Comparison of ENCODE assay signal across 8 mouse cellular contexts in genomic region chr15:98002113-98002990, GRCm38 (mm10). TPM values are rescaled to one million over a fixed set of nuclear protein-coding genes. Genes with fewer than 3 reads are reported as not detected.
DNase-seq lines count a peak whose midpoint lies in the region; ATAC-seq lines count a peak whose summit lies in the region.

No protein-coding gene starts in this region.

- peaks cover 70% of the 10 kb centered on the region for H3K27me3 ChIP-seq in heart, embryonic 14.5 days (ENCODE audit: control insufficient read depth, insufficient read depth, low read length)
- H3K27me3 ChIP-seq in hindbrain, embryonic 15.5 days = peaks cover 45% of the 10 kb centered on the region
- H3K27me3 ChIP-seq in midbrain, embryonic 10.5 days (ENCODE audit: low read depth, poor library complexity, severe bottlenecking) = peaks cover 42% of the 10 kb centered on the region

- intact Hi-C loops in heart, postnatal 14 days (cut with DNase I) = no loop called here

- peak overlapping the region; percentile 43 to 48 for H3K4me3 ChIP-seq in heart, embryonic 14.5 days (ENCODE audit: control insufficient read depth in 1 of 2, insufficient read depth in 1 of 2, low read depth in 1 of 2, low read length in 2 of 2)
- peak overlapping the region; percentile 45 for H3K4me3 ChIP-seq in hindbrain, embryonic 15.5 days
- H3K4me3 ChIP-seq in midbrain, embryonic 10.5 days = peak overlapping the region; percentile 86

- H3K36me3 ChIP-seq in heart, embryonic 14.5 days (ENCODE audit: control insufficient read depth, insufficient read depth, low read length) = no peaks in the 10 kb centered on the region
- no peaks in the 10 kb centered on the region for H3K36me3 ChIP-seq in hindbrain, embryonic 15.5 days
- H3K36me3 ChIP-seq in midbrain, embryonic 10.5 days = peaks cover 31% of the 10 kb centered on the region

- WGBS in heart, embryonic 14.5 days = 1% methylated on average over 41 of the region's 42 CpGs
- WGBS in hindbrain, embryonic 15.5 days = under 1% methylated on average over 41 of the region's 42 CpGs
- WGBS in midbrain, embryonic 10.5 days = under 1% methylated on average over 42 of the region's 42 CpGs

- no peak for ATAC-seq in heart, embryonic 14.5 days (ENCODE audit: insufficient number of reproducible peaks, insufficient read depth, low FRiP score, low read depth)
- peak; percentile 53 for ATAC-seq in hindbrain, embryonic 15.5 days (ENCODE audit: low FRiP score, low read depth)

- peak overlapping the region; percentile 83 for H3K4me2 ChIP-seq in heart, embryonic 14.5 days (ENCODE audit: low read length)
- peak overlapping the region; percentile 76 for H3K4me2 ChIP-seq in hindbrain, embryonic 15.5 days

- peaks cover 11 to 39% of the 10 kb centered on the region in 2 experiments for H3K4me1 ChIP-seq in heart, embryonic 14.5 days (ENCODE audit: control insufficient read depth in 2 of 2, insufficient read depth in 2 of 2, low read length in 2 of 2)
- H3K4me1 ChIP-seq in hindbrain, embryonic 15.5 days (replicated peaks) = peaks cover 64% of the 10 kb centered on the region
- H3K4me1 ChIP-seq in midbrain, embryonic 10.5 days = peaks cover 70% of the 10 kb centered on the region

- no peaks in the 10 kb centered on the region for H3K9me3 ChIP-seq in heart, embryonic 14.5 days (ENCODE audit: control insufficient read depth, low read length)
- no peaks in the 10 kb centered on the region for H3K9me3 ChIP-seq in hindbrain, embryonic 15.5 days
- H3K9me3 ChIP-seq in midbrain, embryonic 10.5 days (replicated peaks) = no peaks in the 10 kb centered on the region

- peak overlapping the region; percentile 34 to 35; a peak in 1 of 4 replicates for H3K27ac ChIP-seq in heart, embryonic 14.5 days (replicated peaks in 1 of 2; ENCODE audit: control insufficient read depth in 1 of 2, insufficient read depth in 1 of 2, low read depth in 2 of 2, low read length in 2 of 2)
- H3K27ac ChIP-seq in hindbrain, embryonic 15.5 days (replicated peaks) = peak overlapping the region; percentile 68
- H3K27ac ChIP-seq in midbrain, embryonic 10.5 days (replicated peaks) = peak overlapping the region; percentile 96

- peak overlapping the region; percentile 62 for H3K9ac ChIP-seq in heart, embryonic 14.5 days (ENCODE audit: low read length)
- peak overlapping the region; percentile 19 for H3K9ac ChIP-seq in hindbrain, embryonic 15.5 days

- DNase-seq in heart, postnatal 14 days = no peak
- peak; percentile 86 for DNase-seq in embryo, embryonic 11 days
- peak; percentile 75 for DNase-seq in midbrain, embryonic 10.5 days (ENCODE audit: low spot score)
- DNase-seq in spleen, postnatal 4 days (ENCODE audit: low spot score in 2 of 2) = no peak
- DNase-seq in adipocyte (ENCODE audit: low spot score) = no peak
- no peak for DNase-seq in thymus, postnatal 25 days

RNA-seq across cellular contexts. Expression of gene Col2a1, which starts 2.1 kb away (rescaled TPM):
- 9.4 and 13.3 TPM in 2 replicates for polyA plus RNA-seq in heart, embryonic 14.5 days (2014; fragmentation: Nextera tagmentation; extraction: Ambion mirVana)
- 1 to 10 TPM in 1 of 2 experiments, under 1 TPM in 1; 0.41 to 1.0 TPM for total RNA-seq in heart, postnatal 14 days (2021)
- polyA plus RNA-seq in hindbrain, embryonic 15.5 days (2015; fragmentation: Nextera tagmentation; extraction: Ambion mirVana) = 26.1 and 33.9 TPM in 2 replicates
- polyA plus RNA-seq in midbrain, embryonic 10.5 days (2016; fragmentation: Nextera tagmentation; extraction: Ambion mirVana) = 142 and 151 TPM in 2 replicates

RNA-seq across cellular contexts. Expression of gene Tmem106c, which starts 38.4 kb away (rescaled TPM):
- polyA plus RNA-seq in heart, embryonic 14.5 days (2014; fragmentation: Nextera tagmentation; extraction: Ambion mirVana) = 38.1 and 40.6 TPM in 2 replicates
- 10 to 100 TPM; 12.4 to 12.7 TPM for total RNA-seq in heart, postnatal 14 days (2021)
- 58.3 and 60.5 TPM in 2 replicates for polyA plus RNA-seq in hindbrain, embryonic 15.5 days (2015; fragmentation: Nextera tagmentation; extraction: Ambion mirVana)
- 55.6 and 61.1 TPM in 2 replicates for polyA plus RNA-seq in midbrain, embryonic 10.5 days (2016; fragmentation: Nextera tagmentation; extraction: Ambion mirVana)

Comparison
In these comparisons a context has a peak if more than half of its experiments do, and no peak if none do; other contexts are left out.
1. H3K27ac ChIP-seq: peak in every context shown above with its lines; median percentile 96 in midbrain, embryonic 10.5 days; 68 in hindbrain, embryonic 15.5 days; 34 in heart, embryonic 14.5 days.
2. DNase-seq: peak in embryo, embryonic 11 days (single experiment) and midbrain, embryonic 10.5 days (single experiment); none in heart, postnatal 14 days (0 of 2), spleen, postnatal 4 days (0 of 2), adipocyte (single experiment) and thymus, postnatal 25 days (single experiment).
3. Peak in every context shown above with its lines, with median percentiles within 50 percentile points of each other: H3K4me3 ChIP-seq.